Mouse (Mus musculus): ENCODE results near the gene Moap1.
A peak's percentile ranks its signal among the peaks of the same experiment; 100 is the strongest.

The Moap1 gene

GRCm38 (mm10) chr12:102742056-102742455, 1.4 kb downstream of the Moap1 start:
- no peak for DNase-seq (ENCODE audit: low spot score in 2 of 2)

GRCm38 (mm10) chr12:102740285-102740684, 3.2 kb downstream of the Moap1 start:
- no peak for DNase-seq (ENCODE audit: low spot score in 2 of 2)

GRCm38 (mm10) chr12:102739096-102739495, 4.4 kb downstream of the Moap1 start:
- no peak for DNase-seq (ENCODE audit: low spot score in 2 of 2)

GRCm38 (mm10) chr12:102733381-102733780, 10.1 kb downstream of the Moap1 start:
- DNase-seq (ENCODE audit: low spot score in 2 of 2), result peak in 1 of 2 experiments; percentile 69

- DNase-seq (ENCODE audit: low spot score in 2 of 2), result no peak
Observed at GRCm38 (mm10) chr12:102730798-102731619, 12.5 kb downstream of the Moap1 start.

- DNase-seq (ENCODE audit: low spot score in 2 of 2), result peak; percentile 46 to 76
Observed at GRCm38 (mm10) chr12:102729855-102730797, 13.3 kb downstream of the Moap1 start.

- DNase-seq (ENCODE audit: low spot score in 2 of 2), result no peak
Observed at GRCm38 (mm10) chr12:102725761-102726175, 17.7 kb downstream of the Moap1 start.

GRCm38 (mm10) chr12:102725146-102725545, 18.3 kb downstream of the Moap1 start:
- no peak for DNase-seq (ENCODE audit: low spot score in 2 of 2)

GRCm38 (mm10) chr12:102723861-102724260, 19.6 kb downstream of the Moap1 start:
- DNase-seq (ENCODE audit: low spot score in 2 of 2), result no peak

- no peak for DNase-seq (ENCODE audit: low spot score in 2 of 2)
Observed at GRCm38 (mm10) chr12:102722966-102723365, 20.5 kb downstream of the Moap1 start.

- DNase-seq (ENCODE audit: low spot score in 2 of 2), result no peak
Observed at GRCm38 (mm10) chr12:102722451-102722850, 21.0 kb downstream of the Moap1 start.

- no peak for DNase-seq (ENCODE audit: low spot score in 2 of 2)
Observed at GRCm38 (mm10) chr12:102719552-102720315, 23.7 kb downstream of the Moap1 start.

- DNase-seq (ENCODE audit: low spot score in 2 of 2), result no peak
Observed at GRCm38 (mm10) chr12:102714654-102715395, 28.6 kb downstream of the Moap1 start.

- DNase-seq (ENCODE audit: low spot score in 2 of 2), result no peak
Observed at GRCm38 (mm10) chr12:102714116-102714515, 29.3 kb downstream of the Moap1 start.

- no peak for DNase-seq (ENCODE audit: low spot score in 2 of 2)
Observed at GRCm38 (mm10) chr12:102713153-102713865, 30.2 kb downstream of the Moap1 start.

GRCm38 (mm10) chr12:102710851-102711375, 32.5 kb downstream of the Moap1 start:
- no peak for DNase-seq (ENCODE audit: low spot score in 2 of 2)

GRCm38 (mm10) chr12:102709896-102710295, 33.6 kb downstream of the Moap1 start:
- DNase-seq (ENCODE audit: low spot score in 2 of 2), result no peak

GRCm38 (mm10) chr12:102708220-102708619, 35.2 kb downstream of the Moap1 start:
- no peak for DNase-seq (ENCODE audit: low spot score in 2 of 2)

- no peak for DNase-seq (ENCODE audit: low spot score in 2 of 2)
Observed at GRCm38 (mm10) chr12:102706833-102707463, 36.5 kb downstream of the Moap1 start.

All from urinary bladder, postnatal 4 days (tissue).